Mouse (Mus musculus) forebrain, postnatal 0 days (tissue): ENCODE data around the gene Metap2. TPM values are rescaled to one million over a fixed set of nuclear protein-coding genes. Genes with fewer than 3 reads are reported as not detected.

Experiments used
- ATAC-seq: fragments of 200-750 bp; cut with Nextera tagmentation; 2 replicates; pipeline ENCODE4 v1.8.0; 2017; ENCODE audit warnings: mild to moderate bottlenecking, moderate library complexity
- DNase-seq: peaks from one replicate; pipeline ENCODE4 v3.0.0-alpha.2; 2015
- H3K27ac ChIP-seq: fragments of 300-500 bp; sonication (generic); 2 replicates; pipeline ENCODE4 v1.5.1; 2014; ENCODE audit warnings: low read depth, mild to moderate bottlenecking, antibody characterized with exemption, low read length, moderate library complexity, mixed read lengths
- H3K27me3 ChIP-seq: fragments of 300-500 bp; sonication (generic); 2 replicates; pipeline ENCODE4 v1.6.1; 2014; ENCODE audit warnings: mild to moderate bottlenecking, low read length, mixed read lengths; ENCODE audit not compliant: insufficient read depth
- H3K36me3 ChIP-seq: fragments of 300-500 bp; sonication (generic); 2 replicates; pipeline ENCODE4 v1.6.1; 2014; ENCODE audit warnings: mild to moderate bottlenecking, moderate library complexity; ENCODE audit not compliant: insufficient read depth
- H3K4me1 ChIP-seq: fragments of 300-500 bp; sonication (generic); 2 replicates; pipeline ENCODE4 v1.6.1; 2014; ENCODE audit warnings: antibody characterized with exemption; ENCODE audit not compliant: insufficient read depth
- H3K4me2 ChIP-seq: fragments of 300-500 bp; sonication (generic); 2 replicates; pipeline ENCODE4 v1.6.1; 2014; ENCODE audit warnings: low read depth, mild to moderate bottlenecking, moderate library complexity
- H3K4me3 ChIP-seq: fragments of 300-500 bp; sonication (generic); 2 replicates; pipeline ENCODE4 v1.5.1; 2014; ENCODE audit warnings: low read depth, low read length, mixed read lengths
- H3K9ac ChIP-seq: fragments of 300-500 bp; sonication (generic); 2 replicates; pipeline ENCODE4 v1.6.1; 2014; ENCODE audit warnings: mild to moderate bottlenecking
- H3K9me3 ChIP-seq: fragments of 300-500 bp; sonication (generic); 2 replicates; pipeline ENCODE4 v1.6.1; 2016; ENCODE audit warnings: low read length
- CTCF ChIP-seq: sonication (generic); IDR thresholded peaks from 2 replicates; pipeline ENCODE4 v1.5.1; 2016; ENCODE audit warnings: antibody characterized with exemption, control low read depth, low read depth
- WGBS: fragments of 180-500 bp; shearing (Covaris S2); extraction: QIAGEN DNeasy Blood & Tissue Kit; methylation state at CpG from one replicate; pipeline ENCODE4 v1.1.7; 2014; 5-methylcytosine and 5-hydroxymethylcytosine counted together
- polyA plus RNA-seq: library from polyadenylated mRNA; unstranded; fragments of >200 nt; fragmentation: Nextera tagmentation; extraction: Ambion mirVana; gene quantifications from 2 replicates; pipeline ENCODE4 v1.2.1, GENCODE M21; 2015
- total RNA-seq: library from RNA; depleted of rRNA; stranded (reverse); fragments of >200 nt; gene quantifications from 2 replicates; pipeline ENCODE4 v1.2.3, GENCODE M21; 2014

The Metap2 gene
- total and polyA plus RNA-seq, 2 experiments from 2014 or later, result 106 to 144 TPM

DNA sequence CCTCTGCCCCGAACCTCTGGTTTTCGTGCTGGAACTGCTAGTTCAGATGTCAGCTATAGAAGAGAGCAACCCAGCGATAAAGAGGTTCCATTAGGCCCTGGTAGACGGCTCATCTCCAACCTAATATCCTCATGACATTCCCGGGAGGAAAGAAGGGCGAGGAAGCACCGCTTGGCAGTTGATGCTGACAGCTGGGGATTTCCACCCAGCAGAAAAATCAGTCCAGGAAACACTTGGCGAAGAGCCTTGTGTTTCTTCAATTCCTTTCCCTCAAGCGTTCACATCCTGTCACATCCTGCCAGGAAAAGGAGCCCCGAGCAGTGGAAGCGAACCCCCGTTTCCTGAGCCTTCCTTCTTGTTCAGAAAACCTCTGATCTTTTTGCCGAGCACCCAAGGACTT is 22.3 kb upstream of the Metap2 start:
- H3K36me3 ChIP-seq, result no peaks in the 10 kb centered on the region
- peaks cover 5% of the 10 kb centered on the region; the same call in 1 of the 2 replicates for H3K4me1 ChIP-seq
- ATAC-seq (0 out of 2 replicates have a peak, but pooled peaks have one; percentile 18), DNase-seq (peak; percentile 72)
- TF ChIP-seq CTCF, result no peak
- peak overlapping the region; percentile 15 for H3K4me2 ChIP-seq
- H3K9me3 ChIP-seq, result no peaks in the 10 kb centered on the region
- no peak overlapping the region for H3K27ac ChIP-seq
- no peak overlapping the region for H3K4me3 ChIP-seq
- H3K27me3 ChIP-seq, result no peaks in the 10 kb centered on the region
- H3K9ac ChIP-seq, result no peak overlapping the region
- WGBS, result 51% methylated on average over 13 of the region's 13 CpGs

DNA sequence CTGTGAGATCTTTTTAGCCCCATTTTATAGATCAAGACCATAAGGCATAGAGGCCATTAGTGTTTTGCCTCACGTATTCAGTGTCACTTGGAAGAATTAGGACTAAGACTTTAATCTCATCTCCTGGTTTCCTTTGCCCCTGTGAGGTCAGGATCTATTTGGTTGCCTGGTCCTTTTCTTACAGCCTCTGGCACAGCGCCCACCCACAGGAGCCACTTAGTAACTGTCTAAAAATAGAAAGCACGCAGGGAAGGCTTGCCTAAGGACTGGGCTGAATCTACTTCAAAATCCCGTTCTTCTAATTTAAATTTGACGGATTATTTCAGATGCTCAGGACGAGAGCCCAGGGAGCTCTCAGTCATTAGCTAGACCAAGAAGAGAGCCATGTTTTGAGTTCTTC is 21.8 kb upstream of the Metap2 start:
- peak overlapping the region; percentile 15; the same call in 1 of the 2 replicates for H3K4me2 ChIP-seq
- H3K36me3 ChIP-seq, result no peaks in the 10 kb centered on the region
- peaks cover 5% of the 10 kb centered on the region; the same call in 1 of the 2 replicates for H3K4me1 ChIP-seq
- no peak overlapping the region for H3K9ac ChIP-seq
- WGBS, result 23% methylated on average over 6 of the region's 6 CpGs
- no peak overlapping the region for H3K4me3 ChIP-seq
- ATAC-seq, result no peak
- no peak for TF ChIP-seq CTCF
- peak; percentile 18 for DNase-seq
- H3K27me3 ChIP-seq, result no peaks in the 10 kb centered on the region
- H3K27ac ChIP-seq, result no peak overlapping the region
- no peaks in the 10 kb centered on the region for H3K9me3 ChIP-seq

DNA sequence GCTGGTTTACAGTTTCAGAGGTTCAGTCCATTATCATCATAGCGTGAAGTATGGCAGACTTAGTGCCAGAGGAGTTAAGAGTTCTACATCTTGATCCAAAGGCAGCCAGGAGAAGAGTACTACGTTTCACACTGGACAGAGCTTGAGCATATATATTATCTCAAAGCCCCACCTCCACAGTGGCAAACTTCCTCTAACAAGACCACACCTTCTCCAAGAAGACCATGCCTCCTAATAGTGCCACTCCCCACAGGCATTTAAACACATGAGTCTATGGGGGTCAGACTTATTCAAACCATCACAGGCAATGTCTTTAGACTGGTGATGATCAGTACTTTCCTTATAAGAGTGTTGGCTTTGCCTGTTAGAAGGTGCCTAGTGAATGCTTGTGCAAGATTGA is 21.2 kb upstream of the Metap2 start:
- Histone ChIP-seq H3K27ac (no peak overlapping the region), H3K4me1 (peaks cover 5% of the 10 kb centered on the region; the same call in 1 of the 2 replicates), H3K4me3 (no peak overlapping the region), H3K9ac (no peak overlapping the region), H3K9me3 (no peaks in the 10 kb centered on the region), H3K4me2 (no peak overlapping the region), H3K36me3 (no peaks in the 10 kb centered on the region), H3K27me3 (no peaks in the 10 kb centered on the region)
- no peak for TF ChIP-seq CTCF
- WGBS, result 92% methylated on average over 2 of the region's 2 CpGs
- ATAC-seq (no peak), DNase-seq (no peak)

DNA sequence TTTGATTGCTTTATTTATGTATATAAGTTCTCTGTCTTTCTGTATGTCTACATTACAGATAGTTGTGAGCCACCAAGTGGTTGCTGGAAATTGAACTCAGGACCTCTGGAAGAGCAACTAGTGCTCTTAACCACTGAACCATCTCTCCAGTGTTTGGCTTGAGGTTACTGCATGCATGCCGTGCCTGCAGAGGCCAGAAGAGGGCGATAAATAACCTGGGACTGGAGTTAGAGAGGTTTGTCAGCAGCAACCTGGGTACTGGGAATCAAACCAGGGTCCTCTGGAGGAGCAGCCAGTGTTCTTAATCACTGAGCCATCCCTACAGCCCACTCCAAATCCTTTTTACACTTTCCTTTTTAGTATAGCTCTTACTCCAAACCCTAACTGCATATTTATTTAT is 19.9 kb upstream of the Metap2 start:
- H3K36me3 ChIP-seq, result no peaks in the 10 kb centered on the region
- H3K27me3 ChIP-seq, result no peaks in the 10 kb centered on the region
- H3K9ac ChIP-seq, result no peak overlapping the region
- no peak; the same call in 1 of the 2 replicates for TF ChIP-seq CTCF
- H3K9me3 ChIP-seq, result no peaks in the 10 kb centered on the region
- no peak overlapping the region for H3K4me3 ChIP-seq
- no peak for DNase-seq
- 82% methylated on average over 2 of the region's 2 CpGs for WGBS
- no peak overlapping the region for H3K4me2 ChIP-seq
- no peak for ATAC-seq
- peaks cover 5% of the 10 kb centered on the region; the same call in 1 of the 2 replicates for H3K4me1 ChIP-seq
- H3K27ac ChIP-seq, result no peak overlapping the region

DNA sequence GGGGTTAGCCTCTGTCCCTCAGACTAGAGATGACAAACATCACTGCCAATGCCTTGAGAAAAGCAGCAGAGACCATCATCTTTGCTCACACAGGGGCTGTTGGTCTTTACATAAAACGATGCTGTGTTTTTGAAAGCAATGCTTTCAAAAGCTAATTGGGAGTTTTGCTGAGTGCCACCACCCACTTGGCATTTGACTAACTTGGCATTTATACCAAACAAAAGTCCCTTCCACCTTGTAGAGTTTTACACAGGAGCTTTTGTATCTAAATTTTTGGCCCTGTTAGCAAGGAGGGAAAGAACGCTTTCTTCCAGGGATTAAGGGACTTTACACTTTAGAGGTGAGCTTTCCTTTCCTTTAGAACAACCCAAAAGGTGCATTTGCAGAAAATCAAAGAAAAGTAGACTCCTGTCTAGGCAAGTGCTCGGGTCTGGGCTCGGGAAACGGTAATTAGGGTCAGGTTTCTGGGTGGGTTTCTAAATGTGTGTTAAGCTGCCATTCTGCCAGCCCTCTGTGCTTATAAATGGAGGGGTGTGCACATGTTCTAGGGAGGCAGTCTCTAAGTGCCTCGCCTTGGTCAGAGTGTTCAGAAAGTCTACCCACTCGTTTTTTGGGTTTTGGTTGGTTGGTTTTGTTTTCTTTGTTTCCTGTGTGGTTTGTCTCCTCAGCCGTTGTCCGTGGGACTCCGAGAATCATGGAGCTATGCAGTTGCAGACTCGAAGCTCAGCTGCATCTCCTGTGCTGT is 18.8 kb upstream of the Metap2 start:
- ATAC-seq (no peak; the same call in 1 of the 2 replicates), DNase-seq (no peak)
- no peak overlapping the region for H3K9ac ChIP-seq
- no peaks in the 10 kb centered on the region for H3K9me3 ChIP-seq
- H3K4me2 ChIP-seq, result peak overlapping the region; percentile 10; the same call in 1 of the 2 replicates
- H3K27ac ChIP-seq, result no peak overlapping the region
- H3K27me3 ChIP-seq, result no peaks in the 10 kb centered on the region
- no peak for TF ChIP-seq CTCF
- no peak overlapping the region for H3K4me3 ChIP-seq
- peaks cover 5% of the 10 kb centered on the region; the same call in 1 of the 2 replicates for H3K4me1 ChIP-seq
- 16% methylated on average over 11 of the region's 11 CpGs for WGBS
- H3K36me3 ChIP-seq, result no peaks in the 10 kb centered on the region

DNA sequence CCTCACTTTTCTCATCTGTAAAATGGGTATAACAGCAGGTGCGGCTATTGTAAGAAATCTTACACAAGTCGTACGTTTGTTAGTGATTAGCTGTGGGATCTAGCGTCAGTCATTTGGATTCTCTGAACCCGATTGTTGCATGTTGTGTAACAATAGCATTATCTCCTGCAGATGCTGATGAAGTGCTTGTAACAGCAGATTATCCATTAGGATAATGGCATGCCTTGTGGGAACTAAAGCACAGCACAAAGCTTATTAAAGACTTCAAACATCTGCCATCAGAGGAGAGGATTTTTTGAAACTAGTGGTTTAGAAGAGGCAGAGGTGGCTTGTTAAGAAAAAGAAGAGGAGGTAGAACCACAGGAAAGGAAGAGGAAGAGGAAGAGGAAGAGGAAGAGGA is 16.6 kb upstream of the Metap2 start:
- Histone ChIP-seq H3K27ac (no peak overlapping the region), H3K9me3 (no peaks in the 10 kb centered on the region), H3K4me1 (no peaks in the 10 kb centered on the region), H3K36me3 (no peaks in the 10 kb centered on the region), H3K4me3 (no peak overlapping the region), H3K27me3 (no peaks in the 10 kb centered on the region), H3K4me2 (no peak overlapping the region), H3K9ac (no peak overlapping the region)
- no peak for TF ChIP-seq CTCF
- WGBS, result 77% methylated on average over 5 of the region's 5 CpGs
- ATAC-seq (no peak), DNase-seq (no peak)

DNA sequence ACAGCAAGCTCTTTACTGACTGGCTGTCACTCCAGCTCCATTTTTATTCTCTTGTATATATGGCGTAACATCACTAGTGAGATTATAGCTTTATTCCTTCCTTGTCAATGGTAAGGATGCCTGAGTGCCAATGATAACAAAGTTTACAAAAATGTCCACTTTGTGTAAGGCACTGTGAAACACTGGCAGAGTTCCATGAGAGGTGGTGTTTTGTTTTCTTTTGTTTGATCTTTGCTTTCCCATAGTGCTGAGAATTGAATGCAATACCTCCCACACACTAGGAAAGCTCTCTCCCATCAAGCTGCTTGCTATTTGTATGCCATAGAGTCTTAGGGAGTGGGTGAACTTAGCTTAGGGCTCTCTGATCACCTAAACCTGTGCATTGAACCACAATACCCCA is 16.0 kb upstream of the Metap2 start:
- no peak overlapping the region for H3K4me2 ChIP-seq
- no peaks in the 10 kb centered on the region for H3K27me3 ChIP-seq
- TF ChIP-seq CTCF, result no peak
- H3K36me3 ChIP-seq, result no peaks in the 10 kb centered on the region
- no peaks in the 10 kb centered on the region for H3K4me1 ChIP-seq
- whole genome bisulfite sequencing, result 67% methylated on average over 1 of the region's 1 CpGs
- H3K9ac ChIP-seq, result no peak overlapping the region
- DNase-seq (no peak), ATAC-seq (no peak)
- H3K4me3 ChIP-seq, result no peak overlapping the region
- no peaks in the 10 kb centered on the region for H3K9me3 ChIP-seq
- H3K27ac ChIP-seq, result no peak overlapping the region
